Mouse (Mus musculus) ZHBTc4 (cell line): ENCODE measurements around the gene Aldh2.
"Not testable (repeated sequence)": the region's sequence is repeated elsewhere in the genome, so short reads cannot be mapped to it uniquely, and the experiment has no call there.

ENCODE experiments used
- DNase-seq: peaks from one replicate; pipeline ENCODE4 v3.0.0-alpha.2; 2011; ENCODE audit warnings: low read depth, low spot score

Aldh2 gene

DNA sequence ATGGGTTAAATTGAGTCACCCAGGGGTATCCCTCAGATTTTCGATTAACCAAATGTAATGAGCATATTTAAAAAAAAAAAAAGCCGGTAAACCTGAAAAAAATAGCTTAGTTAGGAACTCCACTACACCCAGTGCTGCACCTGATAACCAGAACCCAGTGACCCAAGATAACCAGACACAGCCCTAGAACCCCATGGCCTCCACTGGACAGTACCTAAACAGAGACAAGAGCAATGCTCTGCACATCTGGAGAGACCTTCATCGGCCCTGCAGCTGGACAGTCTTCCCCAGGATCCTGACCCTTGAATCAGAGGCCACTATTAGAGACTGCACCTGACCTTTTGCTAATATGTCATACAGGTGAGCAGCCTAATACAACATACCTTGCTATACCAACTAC, 46.5 kb downstream of the Aldh2 start:
- no peak for DNase-seq

DNA sequence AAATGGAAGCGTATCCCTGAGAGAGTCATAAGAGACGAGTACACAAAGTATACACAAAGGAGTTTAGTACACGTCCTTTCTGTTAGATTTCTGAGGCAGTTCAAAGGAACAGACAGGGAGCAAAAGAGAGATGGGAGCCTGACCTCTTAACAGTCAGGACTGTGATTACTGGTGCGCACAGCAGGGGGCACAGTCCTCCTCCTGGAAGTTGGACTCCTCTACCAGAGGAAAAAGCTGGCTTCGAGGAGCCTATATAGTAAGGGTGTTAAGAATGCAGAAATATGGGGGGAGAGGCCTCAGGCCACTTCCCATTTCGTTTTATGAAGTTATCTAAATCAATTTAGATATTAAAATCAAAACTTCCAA, 47.1 kb downstream of the Aldh2 start:
- DNase-seq = peak; percentile 81

DNA sequence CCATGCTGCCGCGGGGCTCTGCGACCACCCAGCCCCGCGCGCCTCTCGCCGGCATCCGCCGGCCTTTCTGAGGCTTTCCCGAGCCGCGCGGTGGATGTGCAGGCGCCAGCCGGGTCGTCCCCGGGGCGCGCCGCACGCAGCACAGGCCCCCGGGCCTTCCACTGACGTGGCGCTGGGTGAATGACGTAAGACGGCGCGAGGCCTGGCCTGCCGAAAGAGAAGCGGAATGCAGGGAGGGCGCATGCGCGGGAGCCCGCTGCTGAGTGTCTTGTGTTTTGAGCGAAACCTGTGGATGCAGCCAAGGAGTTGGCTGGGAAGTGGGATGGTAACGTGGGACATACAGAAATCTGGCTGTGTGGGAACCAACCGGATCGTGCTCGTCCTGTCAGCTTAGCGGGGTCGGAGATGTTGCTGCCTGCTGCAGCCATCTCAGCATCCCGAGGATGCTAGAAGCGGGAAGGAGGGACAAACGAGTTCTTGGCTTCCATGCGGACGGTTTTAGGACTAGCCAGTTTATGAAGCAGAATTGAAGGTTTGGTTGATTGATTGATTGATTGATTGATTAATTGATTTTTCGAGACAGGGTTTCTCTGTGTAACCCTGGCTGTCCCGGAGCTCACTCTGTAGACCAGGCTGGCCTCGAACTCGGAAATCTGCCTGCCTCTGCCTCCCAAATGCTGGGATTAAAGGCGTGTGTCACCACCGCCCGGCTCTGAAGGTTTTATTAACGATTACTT, 47.7 kb downstream of the Aldh2 start, which contains the start of gene Mapkapk5:
TSS of gene Mapkapk5 (minus strand) at position 113 of the 737 bp plus-strand sequence.
- DNase-seq = peak; percentile 99

DNA sequence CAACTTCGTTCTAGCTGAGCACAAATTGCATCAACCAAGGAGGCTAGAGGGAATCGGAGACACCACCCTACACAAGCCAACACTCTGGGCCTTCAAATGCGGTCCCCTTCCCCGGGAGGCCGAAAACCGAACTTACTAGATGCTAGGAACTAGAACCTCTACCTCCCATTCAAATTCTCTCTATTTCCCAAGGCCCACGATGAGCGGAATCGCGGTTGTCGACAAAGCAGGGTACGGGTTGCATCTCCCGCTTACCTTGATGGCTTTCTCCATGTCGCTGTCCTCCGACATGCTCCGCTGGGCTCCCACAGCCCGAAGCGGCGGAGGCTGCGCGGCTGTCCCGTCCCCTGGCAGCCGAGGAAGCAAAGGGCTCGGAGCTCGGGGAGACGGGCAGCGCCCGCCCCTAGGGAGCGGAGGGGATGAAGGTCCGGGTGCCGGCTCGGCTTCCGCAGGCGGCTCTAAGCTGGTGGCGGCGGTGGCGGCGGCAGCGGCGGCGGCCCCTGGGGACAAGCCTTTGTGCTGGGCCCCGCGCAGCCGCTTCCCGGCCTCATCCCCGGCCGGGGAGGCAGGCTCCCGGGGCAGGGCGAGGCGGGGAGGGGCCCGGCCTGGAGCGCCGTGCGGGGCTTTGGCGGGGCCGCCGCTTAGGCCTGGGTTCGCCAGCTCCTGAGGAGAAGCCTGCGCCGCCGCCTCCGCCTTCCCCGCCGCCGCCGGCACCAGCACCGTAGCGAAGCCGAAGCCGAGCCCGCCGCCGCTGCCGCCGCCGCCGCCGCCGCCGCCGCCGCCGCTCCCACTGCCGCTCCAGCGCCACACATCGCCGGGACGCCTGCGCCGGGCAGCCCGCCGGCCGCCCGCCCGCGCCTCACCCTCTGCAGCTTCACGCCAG, 48.5 kb downstream of the Aldh2 start, which contains the start of the genes Adam1a and Gm42878:
TSS of gene Adam1a (minus strand) at position 573 of the 883 bp plus-strand sequence.
TSS of gene Gm42878 (minus strand) at position 573 of the 883 bp plus-strand sequence.
- peak; percentile 54 for DNase-seq

DNA sequence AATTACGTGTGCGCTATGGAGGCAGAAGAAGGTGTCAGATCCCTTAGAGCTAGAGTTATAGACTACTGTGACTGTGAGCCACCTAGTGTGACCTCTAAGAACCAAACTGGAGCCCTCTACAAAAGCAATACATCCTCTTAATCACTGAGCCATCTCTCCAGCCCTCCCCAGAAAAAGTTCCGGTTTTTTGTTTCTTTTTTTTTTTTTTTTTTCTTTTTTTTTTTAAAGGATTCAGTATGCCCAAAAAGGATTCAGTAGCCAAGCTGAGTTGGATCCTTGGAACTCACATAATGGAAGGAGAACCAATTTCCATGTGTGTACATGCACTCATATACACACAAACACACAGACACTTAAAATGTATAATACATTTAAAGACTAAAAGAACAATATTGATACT, 50.3 kb downstream of the Aldh2 start:
- no peak for DNase-seq

DNA sequence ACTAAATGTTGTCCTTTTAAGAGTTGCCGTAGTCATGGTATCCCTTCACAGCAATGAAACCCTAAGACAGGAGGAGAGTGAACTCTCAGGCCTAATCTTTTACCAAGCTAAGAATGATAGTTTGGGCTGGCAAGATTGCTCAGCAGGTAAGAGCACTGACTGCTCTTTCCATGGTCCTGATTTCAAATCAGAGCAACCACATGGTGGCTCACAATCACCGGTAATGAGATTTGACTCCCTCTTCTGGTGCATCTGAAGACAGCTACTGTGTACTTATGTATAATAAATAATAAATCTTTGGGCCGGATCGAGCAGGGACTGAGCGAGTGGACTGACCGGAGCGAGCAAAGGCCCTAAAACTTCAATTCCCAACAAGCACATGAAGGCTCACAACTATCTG, 52.4 kb downstream of the Aldh2 start:
- DNase-seq = peak; percentile 64

DNA sequence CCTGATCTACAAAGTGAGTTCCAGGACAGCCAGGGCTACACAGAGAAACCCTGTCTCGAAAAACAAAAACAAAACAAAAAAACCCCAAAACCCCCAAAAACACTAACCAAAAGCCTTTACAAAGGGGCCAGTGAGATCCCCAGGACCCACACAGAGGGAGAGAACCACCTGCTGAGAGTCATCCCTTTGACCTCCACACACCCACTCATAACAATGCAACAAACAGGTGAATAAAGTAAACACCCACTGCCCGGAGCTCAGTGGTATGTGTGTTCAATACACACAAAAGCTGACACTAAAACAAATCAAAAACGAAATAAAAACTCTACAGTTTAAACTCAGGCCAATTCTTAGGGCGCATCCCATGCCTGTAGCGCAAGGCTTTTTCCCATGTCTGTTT, 53.6 kb downstream of the Aldh2 start:
- peak; percentile 51 for DNase-seq

DNA sequence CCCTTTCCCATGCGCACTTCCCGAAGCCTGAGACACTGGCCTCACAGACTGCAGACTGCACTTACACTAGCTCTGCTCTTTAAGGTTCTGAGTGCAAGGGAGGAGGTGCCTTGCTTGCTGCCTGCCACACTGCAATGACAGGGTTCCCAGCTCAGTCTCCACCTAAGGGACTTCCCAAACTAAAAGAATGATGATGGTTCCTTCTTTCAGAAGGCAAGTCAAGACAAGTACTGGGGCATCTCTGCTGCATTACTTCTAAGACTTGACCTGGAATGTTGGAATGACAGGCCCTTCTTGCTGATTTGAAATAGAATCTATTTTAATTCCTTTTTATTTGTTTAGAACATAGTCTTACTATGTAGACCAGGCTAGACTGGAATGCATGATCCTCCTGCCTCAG, 56.0 kb downstream of the Aldh2 start:
- no peak for DNase-seq

DNA sequence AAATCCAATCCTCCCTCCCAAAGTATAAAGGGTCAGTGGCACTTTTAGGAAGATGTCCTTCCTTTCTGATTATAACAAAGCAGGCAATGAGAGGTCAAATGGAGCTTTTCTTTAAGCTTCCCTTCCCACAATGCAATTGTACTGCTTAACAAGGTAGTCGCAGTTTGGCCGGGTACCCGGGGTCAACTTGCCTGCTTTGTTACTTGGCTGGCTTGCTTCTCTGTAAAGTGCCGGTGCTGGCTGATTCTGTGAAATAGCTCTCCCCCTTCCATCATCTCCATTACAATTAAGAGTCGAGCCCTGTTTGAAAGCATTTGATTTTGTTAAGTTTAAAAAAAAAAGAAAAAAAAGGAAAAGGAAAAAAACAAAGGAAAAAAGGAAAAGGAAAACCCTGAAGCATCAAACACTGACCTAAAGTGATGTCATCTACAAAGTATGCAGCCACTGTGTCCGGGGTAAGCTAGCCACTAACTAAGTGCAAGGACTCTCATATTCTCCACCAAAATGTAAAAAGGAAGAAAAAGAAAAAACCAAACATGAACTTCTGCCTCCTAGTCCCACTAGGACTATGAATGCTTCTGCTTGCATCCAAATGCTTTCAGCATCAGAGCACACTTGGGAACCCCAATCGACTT, 56.6 kb downstream of the Aldh2 start:
- DNase-seq = peak; percentile 71

DNA sequence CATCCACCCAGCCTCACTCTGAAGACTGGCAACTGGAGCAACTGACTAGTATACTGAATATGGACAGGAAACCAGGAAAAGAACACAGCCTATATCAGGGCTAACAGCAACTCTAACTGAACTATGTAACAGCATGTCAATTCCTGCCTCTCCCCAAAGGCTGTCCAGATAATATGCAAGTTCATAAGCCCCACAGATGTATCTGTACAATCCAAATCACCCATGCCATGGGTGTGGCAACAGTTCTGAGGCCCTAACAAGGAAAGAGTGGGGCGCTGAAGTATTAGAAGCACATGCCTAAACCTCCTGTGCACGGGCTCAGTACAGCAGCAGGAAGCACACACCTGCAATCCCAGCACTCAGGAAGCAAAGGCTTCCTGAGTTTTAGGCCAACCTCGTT, 58.5 kb downstream of the Aldh2 start:
- no peak for DNase-seq

DNA sequence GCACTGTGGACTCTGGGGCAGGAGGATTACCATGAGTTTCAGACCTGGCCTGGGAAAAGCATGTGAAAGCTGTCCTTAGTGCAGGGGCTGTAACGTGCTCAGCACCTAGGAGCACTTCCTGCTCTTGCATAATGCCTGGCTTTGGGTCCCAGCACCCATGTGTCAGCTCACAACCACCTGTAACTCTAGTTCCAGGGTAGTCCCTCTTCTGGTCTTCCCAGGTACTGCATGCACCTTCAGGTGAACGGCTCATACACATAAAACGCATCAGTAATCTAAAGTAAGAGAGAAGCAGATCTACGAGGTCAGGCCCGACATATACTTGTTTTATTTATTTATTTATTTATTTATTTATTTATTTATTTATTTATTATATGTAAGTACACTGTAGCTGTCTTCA, 59.1 kb downstream of the Aldh2 start:
- DNase-seq = peak; percentile 85

DNA sequence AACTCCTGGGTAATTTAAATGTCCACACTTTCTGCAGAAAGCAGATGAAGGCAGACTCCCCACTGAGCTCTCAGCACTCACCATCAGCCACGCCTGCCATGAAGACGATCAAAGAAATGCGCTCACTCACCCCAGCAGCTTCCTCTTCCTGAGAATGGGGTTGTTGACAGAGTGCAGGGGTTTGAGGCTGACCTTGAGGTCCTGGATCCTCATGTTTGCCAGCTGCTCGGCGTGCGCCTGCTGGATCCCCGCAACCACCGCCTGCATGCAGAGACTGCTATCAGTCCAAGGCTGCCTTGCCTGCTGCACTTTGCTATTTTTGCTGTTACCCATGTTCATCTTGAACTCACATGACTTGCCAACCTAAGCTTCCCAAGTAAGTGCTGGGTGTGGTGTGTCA, 66.7 kb downstream of the Aldh2 start:
- DNase-seq = peak; percentile 73

DNA sequence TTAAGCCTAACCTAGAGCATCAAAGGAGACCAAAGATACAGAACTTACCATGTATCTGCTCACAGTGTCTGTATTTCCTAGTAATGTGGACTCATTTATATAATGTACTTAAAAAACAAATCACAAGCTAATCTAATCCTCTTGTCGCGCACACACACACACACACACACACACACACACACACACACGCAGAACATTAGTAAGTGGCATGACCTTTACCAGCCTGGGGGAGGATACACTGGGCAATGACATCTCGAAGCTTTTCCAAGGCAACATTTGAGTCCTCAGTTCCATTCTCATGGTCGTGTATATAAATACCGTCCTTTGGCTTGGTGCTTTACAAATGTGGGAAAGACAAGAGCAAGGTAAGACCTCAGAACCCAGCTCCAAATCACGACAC, 67.1 kb downstream of the Aldh2 start:
- no peak for DNase-seq

DNA sequence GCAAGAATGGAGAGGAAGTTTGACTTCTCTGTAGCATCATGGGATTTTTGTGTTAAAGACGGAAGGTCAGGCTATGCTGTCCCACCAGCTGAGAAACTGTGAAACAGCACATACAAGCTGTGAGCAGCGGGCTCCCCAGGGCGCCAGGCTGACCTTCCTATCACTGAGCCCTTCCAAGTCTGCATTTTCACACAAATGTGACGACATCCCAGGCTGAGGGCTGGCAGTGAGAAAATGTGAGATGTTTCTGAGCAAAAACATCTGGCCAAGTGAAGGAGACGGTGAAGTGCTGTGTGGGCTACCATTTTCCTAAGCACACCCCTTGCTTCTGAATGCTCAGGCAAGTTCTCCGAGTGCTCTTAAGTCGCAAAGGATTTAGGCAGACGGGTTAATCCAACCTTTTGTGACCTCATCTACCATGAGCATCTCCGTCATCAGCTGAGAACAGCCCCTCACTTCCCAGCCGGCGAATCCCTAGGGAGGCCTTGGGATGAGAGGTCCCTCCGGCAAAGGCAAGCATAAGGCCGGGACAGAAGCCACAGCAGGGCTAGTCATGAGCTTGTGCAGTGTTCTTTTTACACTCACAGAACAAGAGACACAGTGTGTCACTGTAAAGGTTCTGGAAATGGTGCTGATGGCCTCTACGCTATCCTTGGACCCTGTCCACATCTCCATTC, 67.7 kb downstream of the Aldh2 start:
- DNase-seq = no peak

DNA sequence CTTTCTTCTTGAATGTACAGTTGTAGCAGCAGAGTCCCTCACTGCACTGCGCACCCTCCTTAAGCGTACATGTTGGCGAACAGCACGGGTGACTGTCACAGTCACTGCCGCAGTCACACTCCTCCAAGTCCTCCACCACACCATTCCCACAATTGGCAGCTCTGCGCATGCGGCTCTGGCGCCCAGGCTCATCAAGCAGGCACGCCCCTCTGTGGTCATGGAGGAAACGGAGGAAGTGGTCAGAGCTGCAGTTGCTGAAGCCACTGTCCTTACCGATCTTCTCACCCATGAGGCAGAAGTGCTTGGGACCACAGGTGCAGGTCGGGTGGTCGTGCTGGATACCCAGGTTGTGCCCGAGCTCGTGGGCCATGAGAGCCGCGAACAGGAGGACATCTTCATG, 73.9 kb downstream of the Aldh2 start:
- not testable (repeated sequence) for DNase-seq

DNA sequence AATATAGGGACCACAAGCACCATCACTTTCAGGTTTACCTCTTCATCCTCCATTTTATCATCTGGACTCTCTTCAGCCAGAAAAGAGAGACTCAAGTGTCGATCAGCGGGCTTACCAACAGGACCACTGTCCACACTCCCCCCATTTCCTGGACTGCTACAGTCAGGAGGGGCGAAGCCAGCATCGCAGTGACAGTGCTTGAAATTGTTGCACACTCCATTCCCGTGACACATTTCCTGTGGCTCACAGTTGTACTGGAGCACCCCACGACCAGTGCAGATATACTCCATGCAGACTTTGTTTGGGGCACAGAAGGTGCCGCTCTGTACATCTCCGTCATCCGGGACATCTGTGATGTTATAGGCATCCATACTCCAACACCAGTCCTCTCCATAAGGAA, 74.6 kb downstream of the Aldh2 start:
- no peak for DNase-seq
